Mouse (Mus musculus) lung, postnatal 0 days (tissue): ENCODE results near the gene Tanc1.

ENCODE experiments used
- CTCF ChIP-seq: IDR thresholded peaks from 2 replicates; pipeline ENCODE4 v1.5.1; 2016; ENCODE audit warnings: antibody characterized with exemption, mild to moderate bottlenecking
- EP300 ChIP-seq: IDR thresholded peaks from 2 replicates; pipeline ENCODE4 v1.6.1; 2016; ENCODE audit warnings: antibody characterized with exemption, mild to moderate bottlenecking, control low read depth

- TF ChIP-seq CTCF (no peak), EP300 (no peak)
Observed at GRCm38 (mm10) chr2:59651801-59652200, 40.0 kb downstream of the Tanc1 start.
